Mouse (Mus musculus) kidney, adult 18-20 months (tissue): Measurements from ENCODE around the gene Cuedc1.
A peak's percentile ranks its signal among the peaks of the same experiment; 100 is the strongest.
"Not testable (repeated sequence)": the region's sequence is repeated elsewhere in the genome, so short reads cannot be mapped to it uniquely, and the experiment has no call there.

Experiments
- DNase-seq: peaks from one replicate; pipeline ENCODE4 v3.0.0; 2021

Cuedc1 gene

DNA sequence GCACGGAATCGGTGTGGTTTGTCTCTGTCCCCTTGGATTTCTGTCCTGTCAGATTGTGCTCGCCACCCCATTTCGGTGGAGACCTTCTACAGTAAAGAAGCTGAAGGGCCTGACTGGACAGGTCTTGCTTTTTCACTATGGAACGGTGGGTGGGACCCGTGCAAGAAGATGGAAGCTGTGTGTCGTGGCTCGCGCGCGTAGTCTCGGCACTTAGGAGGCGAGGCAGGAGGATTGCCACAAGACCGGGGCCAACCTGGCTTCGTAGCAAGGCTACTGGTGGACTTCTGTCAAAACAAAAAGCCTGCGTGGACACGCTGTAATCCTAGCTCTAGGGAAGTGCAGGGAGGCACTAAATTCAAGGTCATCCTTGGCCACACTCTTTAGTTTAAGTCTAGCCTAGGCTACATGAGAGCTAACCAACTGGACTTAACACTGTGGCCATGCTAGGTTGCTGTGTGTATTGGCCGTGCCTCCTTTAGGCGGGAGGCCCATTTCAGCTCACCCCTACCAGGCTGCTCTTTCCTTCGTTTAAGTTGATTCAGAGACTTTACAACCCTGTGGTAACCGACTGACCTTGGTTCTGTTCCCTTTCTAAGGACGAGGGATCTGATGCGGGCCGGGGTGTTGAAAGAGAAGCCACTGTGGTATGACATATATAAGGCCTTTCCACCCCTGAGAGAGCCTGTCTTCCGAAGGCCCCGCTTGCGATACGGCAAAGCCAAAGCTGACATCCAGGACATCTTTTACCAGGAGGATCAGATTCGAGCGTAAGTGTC, 106.9 kb downstream of the Cuedc1 start:
- no peak for DNase-seq

DNA sequence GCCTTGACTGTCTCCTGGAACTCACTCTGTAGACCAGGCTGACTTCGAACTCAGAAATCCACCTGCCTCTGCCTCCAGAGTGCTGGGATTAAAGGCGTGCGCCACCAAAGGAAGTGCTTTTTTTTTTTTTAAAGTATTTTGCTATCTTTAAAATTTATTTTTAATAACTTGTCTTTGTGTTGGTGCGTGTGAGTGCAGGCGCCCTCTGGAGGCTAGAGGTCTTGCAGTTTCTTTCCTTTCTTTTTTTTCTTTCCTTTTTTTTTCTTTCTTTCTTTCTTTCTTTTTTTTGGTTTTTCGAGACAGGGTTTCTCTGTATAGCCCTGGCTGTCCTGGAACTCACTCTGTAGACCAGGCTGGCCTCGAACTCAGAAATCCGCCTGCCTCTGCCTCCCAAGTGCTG, 108.7 kb downstream of the Cuedc1 start:
- not testable (repeated sequence) for DNase-seq

DNA sequence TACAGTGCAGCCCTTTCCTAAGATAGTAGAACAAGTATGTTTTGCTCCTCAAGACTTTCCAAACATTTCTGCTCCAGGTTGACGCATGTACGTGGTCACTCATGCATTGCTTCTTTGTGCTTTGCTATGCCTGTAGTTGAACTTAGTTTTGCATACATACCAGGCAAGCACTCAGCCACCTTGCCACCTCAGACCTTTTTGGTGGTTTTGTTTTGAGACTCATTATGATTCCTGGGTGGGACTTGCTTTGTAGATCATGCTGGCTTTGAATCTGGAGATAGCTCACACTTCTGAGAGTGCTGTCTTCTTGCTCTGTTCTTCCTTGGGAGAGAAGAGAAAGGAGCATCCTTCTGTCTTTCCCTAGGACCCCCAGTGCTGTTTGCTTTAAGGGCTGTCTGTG, 109.8 kb downstream of the Cuedc1 start:
- DNase-seq = no peak

DNA sequence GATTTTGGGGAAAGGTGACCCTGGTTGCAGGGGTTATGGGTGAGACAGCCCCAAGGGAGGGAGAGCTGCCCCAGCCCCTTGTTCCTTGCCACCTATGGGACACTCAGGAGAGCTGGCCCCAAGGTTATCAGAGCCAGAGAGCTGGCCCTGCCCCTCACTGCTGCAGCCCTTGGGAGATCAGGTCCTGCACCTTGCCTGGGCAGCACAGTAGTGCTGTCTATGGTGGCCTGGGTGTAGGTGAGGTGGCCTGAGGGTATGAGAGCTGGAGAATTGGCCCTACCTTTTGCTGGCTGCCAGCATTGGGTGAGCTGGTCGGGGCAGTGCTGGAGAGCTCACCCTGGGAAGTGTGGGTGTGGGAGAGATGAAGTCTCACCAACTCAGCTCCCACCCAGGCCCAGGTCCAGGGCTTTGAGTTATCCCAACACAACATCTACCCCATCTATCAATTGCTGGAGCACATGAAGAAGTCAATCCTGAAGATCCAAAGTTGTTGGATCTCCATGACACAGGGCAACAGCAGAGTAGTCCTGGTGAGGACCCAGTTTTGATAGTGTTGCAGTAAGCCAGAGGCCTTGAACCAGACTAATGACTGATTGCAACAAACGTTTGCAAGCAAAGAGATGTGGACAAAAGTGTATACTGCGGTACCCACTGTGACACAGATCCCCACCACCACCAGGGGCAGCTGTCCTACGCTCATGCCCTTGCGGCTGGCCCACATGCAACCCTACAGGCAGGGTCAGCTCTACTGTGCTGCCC, 114.1 kb downstream of the Cuedc1 start:
- DNase-seq = no peak

DNA sequence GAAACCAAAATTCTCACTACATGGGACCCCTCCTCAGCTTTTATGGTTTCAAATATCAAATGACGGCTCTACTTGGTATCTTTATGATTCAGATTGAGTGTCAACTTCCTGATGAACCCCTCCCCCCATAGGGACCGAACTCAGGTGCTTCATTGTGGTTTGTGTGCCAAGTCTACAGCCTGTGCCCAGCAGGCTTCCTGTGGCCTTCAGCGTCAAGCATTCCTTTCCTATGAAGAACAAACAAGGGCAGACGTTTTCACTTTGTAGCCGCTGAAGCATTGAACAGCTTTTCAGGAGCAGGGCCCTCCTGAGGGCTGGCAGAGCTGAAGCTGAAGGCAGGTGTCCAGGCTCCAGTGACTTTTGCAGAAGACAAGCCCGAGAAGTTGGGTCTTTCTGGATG, 115.9 kb downstream of the Cuedc1 start:
- no peak for DNase-seq

DNA sequence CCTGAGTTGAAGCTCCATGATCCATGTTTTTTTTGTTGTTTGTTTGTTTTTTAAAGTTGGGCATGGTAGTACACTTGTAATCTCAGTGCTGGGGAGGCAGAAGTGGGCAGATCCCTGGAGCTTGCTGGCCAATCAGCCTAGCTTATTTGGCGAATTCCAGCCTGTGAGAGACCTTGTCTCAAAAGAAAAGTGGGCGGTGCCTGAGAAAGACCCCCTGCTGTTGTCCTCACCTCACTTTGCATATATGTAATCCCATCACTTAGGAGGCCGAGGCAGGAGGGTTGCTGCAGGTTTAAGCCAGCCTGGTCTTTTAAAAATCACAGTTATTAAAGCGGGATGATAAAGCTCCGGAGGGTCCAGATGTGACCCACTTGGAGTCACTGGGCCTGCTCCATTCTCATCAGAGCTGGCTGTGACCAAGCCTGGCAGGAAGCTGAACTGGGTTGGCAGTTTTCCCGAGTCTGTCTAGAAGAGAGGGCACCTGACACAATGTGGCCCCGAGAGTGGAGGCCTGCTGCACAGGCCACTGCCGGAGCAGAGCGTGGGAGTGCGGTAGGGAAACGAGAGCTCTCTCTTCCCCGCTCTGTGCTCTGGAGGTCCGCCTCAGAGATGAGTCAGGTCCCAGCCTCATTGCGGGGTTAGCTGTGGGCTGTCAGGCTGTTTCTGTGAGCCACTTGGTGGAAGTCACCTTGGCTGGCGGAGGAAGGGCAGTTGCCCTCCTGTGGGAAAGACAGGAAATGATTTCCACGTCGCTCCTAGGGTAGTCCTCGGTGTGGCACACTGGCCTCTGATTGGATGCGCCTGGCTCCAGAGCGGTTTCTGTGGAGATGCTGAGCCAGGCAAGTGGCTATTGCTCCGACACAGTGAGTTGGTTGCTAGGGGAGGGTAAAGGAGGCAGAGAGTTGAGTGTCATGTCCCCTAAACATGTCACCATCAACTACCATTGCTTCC, 117.3 kb downstream of the Cuedc1 start:
- DNase-seq = peak; percentile 58

DNA sequence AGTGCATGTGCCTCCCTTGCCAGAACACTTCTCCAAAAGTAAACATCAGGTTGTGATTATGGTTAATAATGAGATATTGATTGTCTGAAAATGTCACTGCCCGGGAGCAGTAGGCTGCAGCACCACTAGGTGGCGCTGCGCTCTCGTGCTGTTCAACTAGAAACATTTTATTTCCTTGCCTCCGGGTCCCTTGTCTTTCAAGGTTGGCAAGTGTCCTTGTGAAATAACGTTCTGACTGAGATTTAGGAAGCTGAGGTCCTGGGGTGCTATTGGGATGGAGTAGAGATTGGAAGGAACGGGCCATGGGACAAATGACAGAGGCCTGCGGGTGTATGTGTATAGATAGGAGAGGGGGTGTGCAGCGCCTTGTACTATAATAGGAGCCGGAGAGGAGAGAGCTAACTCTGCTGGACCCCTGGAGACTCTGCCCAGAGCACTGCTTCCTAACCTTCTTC, 118.4 kb downstream of the Cuedc1 start:
- DNase-seq = peak; percentile 76

DNA sequence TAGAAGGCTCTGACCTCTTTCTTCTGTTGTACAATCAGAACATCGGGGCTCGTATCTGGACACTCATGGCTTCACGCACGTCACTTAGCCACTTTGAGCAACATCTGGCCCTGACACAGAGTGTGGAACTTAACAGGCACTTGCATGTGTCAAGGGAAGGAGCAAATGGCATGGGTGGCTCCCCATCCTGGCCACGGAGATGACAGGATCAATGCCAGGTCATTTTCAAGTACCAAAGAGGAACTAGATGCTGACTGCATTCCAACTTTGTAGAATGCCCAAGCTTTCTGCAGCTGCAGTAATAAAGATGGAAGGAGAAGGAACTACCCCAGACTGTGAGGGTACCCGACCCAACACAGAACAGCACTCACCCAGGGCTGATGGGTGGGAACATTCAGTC, 120.3 kb downstream of the Cuedc1 start:
- no peak for DNase-seq

DNA sequence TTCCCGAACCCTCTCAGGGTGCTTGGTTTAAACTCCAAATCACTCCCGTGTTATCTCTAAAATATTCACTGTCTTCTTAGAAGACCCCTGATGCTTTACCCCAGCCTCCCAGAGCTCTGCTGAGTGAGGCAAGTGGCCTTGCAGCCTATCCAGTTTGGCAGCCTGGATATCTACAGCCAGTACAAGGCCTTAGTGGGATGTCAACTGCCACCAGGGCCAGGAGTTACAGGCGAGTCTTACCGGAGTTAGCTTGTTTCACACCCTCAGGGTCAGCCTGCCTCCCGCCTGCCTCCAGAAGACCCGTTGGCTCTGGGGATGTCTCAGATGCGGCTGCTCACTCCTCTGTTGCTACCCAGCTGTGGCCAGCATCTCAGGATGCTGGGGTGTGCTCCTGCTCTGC, 120.7 kb downstream of the Cuedc1 start:
- no peak for DNase-seq

DNA sequence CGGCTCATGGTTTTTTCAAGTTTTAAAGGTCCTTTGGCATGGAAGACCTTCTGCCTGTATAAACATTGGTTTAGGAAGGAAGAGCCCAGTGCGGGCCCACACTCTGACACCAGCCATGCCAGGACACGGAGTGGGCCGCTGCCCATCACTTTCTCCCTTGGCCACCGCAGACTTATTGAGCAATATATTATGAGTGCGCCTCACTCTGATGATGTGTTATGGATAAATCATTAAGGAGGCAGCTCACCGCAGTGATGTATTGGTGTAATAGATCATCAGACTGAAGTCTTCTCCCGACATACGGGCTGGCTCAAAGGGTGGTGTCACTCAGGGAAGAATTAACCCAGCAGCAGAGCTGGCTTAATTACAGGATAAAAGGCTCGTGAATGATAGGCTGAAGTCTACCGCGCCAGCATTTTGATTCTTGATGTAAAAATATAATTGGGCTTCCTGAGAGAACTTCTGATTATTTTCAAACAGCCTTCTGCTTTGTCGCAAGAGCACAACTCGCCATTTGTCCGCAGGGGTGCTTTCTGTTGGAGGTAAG, 124.1 kb downstream of the Cuedc1 start:
- no peak for DNase-seq

DNA sequence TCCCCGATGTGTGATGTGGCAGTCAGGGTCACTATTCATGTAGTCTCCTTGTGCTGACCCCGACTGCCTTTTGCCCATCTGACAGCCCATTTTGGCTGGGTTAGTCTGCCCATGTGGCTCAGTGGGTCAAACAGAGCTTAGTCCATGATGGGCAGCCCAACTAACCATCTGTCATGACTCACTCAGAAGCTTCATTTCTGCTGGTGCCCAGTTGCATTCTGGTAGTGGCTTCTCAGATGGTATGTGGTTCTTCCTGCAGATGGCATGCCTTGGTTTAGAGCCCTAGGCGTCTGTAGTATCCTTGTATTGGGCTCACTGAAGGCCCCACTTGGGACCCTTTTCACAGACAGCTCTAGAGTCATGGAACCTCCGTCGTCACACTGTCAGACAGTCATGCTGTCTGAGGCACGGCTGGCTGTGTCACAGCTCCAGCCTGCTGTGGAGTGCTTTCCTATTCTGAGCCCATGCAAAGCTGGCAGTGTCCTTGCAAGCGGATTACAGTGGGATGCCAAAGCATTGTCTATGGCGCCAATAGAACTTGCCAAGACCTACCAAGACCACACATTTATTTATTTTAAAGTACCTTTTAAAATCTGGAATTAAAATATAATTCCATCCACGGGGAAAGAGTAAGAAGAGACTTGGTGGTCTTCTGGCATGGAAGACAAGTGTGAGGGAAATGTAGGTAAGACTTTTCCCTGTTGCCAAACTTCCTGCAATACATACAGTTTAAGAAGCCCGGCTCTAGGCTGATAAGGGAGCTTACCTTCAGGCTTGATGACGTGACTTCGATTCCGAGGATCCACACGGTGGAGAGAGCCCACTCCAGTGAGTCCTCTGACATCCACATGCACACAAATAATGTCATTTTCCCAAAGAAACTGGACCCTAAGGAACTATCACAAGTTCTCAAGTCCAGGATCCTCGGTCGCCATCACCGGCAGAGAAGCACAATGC, 129.4 kb downstream of the Cuedc1 start:
- no peak for DNase-seq

DNA sequence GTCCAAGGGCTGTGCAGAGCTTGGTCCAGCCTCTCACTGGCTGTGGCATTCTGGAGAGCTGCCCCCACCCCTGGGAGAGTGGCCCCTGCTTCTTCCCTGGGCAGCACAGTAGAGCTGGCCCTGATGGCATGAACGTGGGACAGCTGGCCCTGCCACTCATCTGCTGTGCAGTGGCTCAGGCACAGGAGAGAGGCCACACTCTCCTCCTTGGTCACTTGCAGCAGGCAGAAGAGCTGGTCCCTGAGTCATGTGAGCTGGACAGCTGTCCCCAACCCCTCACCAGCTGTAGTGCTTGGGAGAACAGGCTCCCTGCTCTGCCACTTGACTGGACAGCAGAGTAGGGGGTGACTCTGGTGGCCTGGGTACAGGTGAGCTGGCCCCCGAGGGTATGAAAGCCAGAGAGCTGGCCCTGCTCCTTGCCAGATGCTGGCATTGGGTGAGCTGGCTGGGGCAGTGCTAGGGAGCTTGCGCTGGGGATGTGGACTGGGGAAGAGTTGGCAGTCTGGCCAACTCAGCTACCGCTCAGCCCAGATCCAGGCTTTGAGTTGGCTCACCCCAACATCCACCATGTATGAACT, 133.4 kb downstream of the Cuedc1 start:
- DNase-seq = no peak

DNA sequence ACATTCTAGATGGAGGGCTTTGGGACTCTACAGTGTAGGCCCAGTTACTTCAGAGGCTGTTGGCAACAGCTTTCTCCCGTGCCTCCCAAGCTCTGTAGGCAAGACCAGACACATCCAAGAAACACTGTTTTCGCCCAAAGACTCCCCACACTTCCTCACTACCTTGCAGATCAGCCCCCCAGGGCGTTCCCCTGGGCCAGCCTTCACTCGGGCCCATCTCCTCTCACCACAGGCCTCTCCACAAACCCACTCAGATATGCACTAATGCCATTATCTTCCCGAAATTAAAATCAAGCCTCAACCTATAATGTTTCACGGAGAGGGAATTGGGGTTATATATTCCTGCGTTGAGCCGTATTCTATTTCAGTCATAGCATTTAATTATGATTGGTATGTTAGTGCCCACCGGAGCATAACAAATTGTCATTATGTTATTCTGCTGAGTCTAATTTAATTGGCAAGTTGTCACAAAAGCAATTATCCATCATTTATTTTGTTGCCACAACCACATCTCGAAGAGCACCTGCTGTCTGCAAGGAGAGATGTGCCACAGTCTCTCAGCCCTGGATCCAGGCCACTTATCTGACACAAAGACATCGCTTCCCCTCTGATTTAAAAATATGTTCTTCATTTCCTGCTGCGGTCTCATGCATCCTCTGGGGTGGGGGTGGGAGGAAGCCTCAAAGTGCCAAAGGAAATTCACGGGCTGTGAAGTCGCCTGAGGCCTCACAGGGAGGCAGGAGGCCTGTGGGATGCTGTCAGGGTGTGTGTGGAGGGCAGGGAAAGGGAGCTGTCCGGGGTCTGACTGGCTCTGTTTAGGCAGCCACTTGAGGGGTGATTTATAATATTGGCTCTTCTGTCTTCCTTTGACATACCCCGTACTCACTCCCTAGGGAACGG, 135.9 kb downstream of the Cuedc1 start:
- no peak for DNase-seq

DNA sequence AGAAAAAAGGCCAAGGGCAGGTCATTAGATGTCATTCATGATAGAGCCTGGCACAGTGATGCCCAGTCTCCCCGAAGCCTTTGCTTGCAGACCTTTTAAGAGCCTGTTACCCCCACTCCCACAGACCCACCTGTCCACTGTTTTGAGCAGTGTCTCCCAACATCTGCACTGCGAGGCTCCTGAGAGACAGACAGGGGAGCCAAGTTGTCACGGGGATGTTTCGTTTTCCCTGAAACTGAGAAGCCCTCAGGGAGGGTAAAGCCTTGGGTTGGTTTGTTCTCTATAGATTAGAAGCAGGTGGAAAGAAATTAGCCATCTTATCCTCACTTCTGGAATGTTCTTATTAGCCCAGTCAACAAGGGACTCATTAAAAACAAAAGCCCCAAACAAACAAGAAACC, 136.9 kb downstream of the Cuedc1 start:
- DNase-seq = no peak

DNA sequence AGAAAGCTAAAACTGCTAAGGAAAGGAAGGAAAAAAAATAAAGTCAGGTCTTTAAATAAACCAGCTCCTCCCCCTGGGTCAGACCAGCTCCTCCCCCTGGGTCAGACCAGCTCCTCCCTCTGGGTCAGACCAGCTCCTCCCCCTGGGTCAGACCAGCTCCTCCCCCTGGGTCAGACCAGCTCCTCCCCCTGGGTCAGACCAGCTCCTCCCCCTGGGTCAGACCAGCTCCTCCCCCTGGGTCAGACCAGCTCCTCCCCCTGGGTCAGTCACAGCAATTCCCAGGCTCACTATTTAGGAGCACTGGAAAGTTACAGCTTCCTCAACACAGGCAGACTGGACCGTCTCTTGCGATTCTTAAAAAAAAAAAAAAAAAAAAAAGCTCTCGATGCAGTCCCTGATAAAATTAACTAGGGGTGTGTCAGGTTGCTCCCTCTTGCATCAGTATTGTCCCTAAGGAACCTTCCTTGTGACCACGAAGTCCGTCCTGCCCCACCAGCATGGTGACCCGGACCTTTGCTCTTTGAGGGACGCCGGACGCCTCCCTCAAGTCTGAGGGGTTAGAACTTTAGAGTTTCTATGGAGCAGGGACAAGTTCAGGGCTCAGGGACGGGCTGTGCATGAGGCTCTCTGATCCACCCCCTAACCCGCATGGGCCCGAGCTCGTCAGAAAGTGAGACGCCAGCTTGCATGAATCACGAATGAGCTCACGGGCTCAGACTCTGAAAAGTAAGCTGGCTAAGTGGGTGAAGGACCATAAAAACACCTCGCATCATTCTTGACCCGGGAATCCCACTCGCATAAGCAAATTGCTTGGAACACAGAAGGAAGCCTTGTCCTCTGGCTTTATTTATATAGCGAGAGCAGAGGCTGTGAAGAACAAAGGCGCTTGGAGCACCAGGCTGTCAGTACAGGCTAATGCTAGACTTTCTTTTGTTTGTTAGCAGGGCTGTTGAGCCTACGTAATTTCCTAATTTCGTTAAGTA, 137.7 kb downstream of the Cuedc1 start:
- DNase-seq = peak; percentile 65

DNA sequence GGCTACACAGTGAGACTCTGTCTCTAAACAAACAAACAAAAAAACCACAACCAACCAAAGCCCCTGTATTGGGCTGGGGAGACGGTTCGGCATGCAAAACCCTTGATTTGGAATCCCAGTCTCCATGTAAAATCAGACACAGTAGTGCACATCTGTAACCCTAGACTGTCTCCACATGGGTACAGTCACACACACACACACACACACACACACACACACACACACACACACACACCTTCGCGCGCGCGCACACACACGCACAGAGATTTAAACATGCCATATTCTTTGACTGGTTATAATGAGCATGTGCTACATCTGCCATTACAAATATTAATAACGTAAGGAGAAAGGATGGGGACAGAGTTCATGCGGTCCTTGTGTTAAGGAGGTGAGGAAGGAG, 142.4 kb downstream of the Cuedc1 start:
- DNase-seq = no peak

DNA sequence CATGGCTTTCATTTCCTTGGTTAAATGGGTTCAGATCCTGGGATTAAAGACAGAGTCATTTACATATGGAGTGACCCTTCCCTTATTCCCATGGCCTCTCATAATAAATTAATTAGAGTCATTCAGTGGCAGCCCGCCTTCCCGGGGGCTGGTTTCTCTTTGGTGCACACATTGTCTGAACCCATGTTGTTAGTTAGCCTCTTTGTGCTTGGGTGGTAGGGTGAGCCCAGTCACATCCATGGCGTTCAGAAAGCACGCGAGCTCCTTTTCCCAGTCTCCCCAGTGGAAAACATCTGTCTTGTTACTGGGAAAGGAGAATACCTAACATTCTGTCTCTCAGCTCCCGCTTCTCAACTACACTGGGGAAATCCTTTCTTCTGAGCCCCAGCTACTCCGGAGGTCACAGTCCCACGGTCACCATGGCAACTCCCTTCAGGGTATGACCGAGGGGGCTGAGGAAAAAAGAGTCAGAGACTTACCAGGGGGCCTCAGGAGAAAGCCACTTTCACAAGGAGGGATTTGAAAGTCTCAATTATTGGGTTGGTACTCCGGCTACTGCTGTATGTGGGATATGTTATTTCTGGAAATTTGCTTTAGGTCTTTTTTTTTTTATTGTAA, 143.0 kb downstream of the Cuedc1 start:
- DNase-seq = no peak
